Mouse (Mus musculus) brain, embryonic 14.5 days (tissue): Measurements from ENCODE around the gene Dusp2. TPM values are rescaled to one million over a fixed set of nuclear protein-coding genes. Genes with fewer than 3 reads are reported as not detected.

Experiments
- DNase-seq: peaks from one replicate; pipeline ENCODE4 v3.0.0-alpha.2; 2011; ENCODE audit warnings: low read depth
- CTCF ChIP-seq: fragments of 200-500 bp; IDR thresholded peaks from 2 replicates; pipeline ENCODE4 v1.5.1; 2012; ENCODE audit warnings: inconsistent platforms, mild to moderate bottlenecking, moderate library complexity, borderline replicate concordance; ENCODE audit not compliant: insufficient read depth, insufficient read length; ENCODE audit errors: extremely low read depth
- POLR2A ChIP-seq: fragments of 200-500 bp; IDR thresholded peaks from 2 replicates; pipeline ENCODE4 v1.6.1; 2012; ENCODE audit warnings: mild to moderate bottlenecking, inconsistent platforms, borderline replicate concordance; ENCODE audit not compliant: poor library complexity, insufficient read depth, insufficient read length, severe bottlenecking; ENCODE audit errors: extremely low read depth
- polyA plus RNA-seq: library from polyadenylated mRNA; depleted of rRNA; stranded (reverse); fragments of >200 nt; gene quantifications from 2 replicates; pipeline ENCODE4 v1.2.3, GENCODE M21; 2012

Dusp2 gene
- polyA plus RNA-seq, 1 experiment: 6.5 TPM

- DNase-seq: no peak
- TF ChIP-seq CTCF: no peak
- no peak for TF ChIP-seq POLR2A
Observed at GRCm38 (mm10) chr2:127313878-127314277, 22.1 kb upstream of the Dusp2 start.

- no peak for DNase-seq
- TF ChIP-seq CTCF: no peak
- TF ChIP-seq POLR2A: no peak
Observed at GRCm38 (mm10) chr2:127314467-127315154, 21.3 kb upstream of the Dusp2 start.

DNA sequence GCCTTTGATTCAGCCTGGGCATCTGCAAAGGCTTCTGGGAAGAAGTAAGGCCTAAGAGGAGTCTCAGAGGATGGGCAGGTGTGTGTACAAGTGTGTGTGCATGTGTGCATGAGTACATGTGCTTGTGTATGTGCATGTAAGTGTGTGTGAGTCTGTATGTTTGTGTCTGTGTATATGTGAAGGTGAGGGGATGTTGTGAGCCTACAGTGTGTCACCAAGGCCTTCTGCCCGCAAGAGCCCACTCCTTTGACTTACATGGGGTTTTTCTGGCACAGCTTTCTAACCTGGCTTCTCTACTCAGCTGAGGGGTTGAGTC, 20.8 kb upstream of the Dusp2 start:
- TF ChIP-seq POLR2A (no peak), CTCF (no peak)
- no peak for DNase-seq

DNA sequence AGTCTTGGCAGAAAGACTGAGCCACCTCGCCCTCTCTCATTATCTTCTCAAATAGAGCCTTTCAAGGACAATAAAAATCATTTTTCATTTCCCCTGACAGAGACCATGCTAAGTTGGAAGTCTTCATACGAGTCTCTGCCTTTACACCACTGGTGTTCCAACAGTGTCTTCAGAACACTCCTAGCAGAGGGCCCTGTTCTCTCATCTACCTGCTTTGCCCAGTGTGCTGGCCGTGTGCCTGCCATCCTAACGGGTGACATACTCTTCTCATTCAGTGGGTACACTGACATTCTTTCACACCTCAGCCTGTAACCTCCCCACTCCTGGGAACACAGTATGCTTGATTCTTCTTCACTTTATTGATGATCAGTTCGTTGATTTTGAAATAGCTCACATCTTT, 19.5 kb upstream of the Dusp2 start:
- no peak for TF ChIP-seq CTCF
- TF ChIP-seq POLR2A: no peak
- DNase-seq: no peak

DNA sequence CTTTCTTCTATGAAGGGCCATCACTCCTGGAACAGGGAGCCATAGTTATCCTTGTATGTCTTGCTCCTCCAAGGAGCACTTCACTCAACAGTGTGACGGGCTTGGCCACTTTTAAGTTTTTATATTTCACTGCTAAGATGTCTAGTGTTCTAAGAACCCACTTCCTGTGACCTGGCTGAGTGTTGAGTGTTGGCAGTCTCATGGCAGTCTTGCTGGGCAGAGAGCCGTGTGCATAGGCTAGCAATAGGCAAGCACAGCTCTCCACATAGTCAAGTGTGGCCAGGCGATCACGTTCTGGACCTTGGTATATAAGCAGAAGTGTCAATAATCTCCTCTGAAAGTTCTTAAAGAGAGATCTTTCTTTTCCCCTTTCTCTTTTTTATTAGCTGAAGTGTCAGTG, 17.8 kb upstream of the Dusp2 start:
- DNase-seq: no peak
- TF ChIP-seq POLR2A (no peak), CTCF (no peak)

GRCm38 (mm10) chr2:127319071-127319470, 16.9 kb upstream of the Dusp2 start:
- TF ChIP-seq POLR2A: no peak
- TF ChIP-seq CTCF: no peak

DNA sequence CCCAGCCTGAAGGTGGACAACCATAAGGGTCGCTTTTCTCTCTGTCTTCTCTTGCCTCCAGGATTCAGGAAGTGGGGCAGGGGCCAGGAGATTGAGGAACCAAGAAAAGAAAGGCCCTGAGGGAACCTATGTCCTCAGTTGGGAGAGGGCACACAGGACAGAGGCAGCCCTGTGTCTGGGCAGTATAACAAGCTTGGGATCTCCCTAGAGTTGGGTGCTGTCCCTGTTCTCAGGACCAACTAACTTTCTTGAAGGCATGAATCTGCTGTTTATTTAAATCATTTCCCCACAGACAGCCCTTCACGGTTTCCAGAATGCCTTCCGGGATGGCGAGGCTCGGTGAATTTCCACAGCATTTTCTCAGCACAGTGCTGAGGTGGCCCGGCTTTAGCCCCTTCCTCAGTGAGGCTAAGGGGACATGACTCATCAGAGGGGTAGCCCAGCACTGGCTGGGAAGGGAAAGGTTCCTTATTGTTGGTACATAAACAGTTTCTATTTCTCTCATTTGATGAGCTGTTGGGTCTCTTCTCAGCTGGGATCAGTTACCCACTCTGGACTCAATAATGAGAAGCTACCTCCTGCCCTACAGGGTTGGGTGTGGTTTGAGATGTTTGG, 13.2 kb upstream of the Dusp2 start:
- no peak for DNase-seq
- no peak for TF ChIP-seq CTCF

More at GRCm38 (mm10) chr2:127319071-127319470, 16.9 kb upstream of the Dusp2 start:
- DNase-seq: no peak

DNA sequence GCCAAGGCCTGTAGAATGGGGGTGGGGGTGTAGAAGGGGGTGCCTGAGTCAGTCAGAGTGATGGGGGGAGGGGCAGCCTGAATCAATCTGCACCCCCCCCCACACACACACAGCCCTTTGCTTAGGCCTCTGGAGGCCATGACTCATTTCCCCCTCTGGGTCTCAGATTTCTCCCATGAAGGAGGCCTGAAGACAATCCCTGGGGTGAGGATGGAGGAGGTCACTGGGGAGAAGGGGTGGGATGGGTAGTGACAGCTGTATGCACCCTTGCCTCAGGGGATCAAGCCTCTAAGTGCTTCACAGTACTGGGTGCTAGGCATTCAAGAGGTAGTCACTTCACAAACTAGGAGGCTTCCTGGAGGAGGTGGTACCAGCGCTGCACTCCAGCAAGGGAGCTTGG, 12.3 kb upstream of the Dusp2 start:
- TF ChIP-seq POLR2A (no peak), CTCF (no peak)

GRCm38 (mm10) chr2:127324456-127324855, 11.5 kb upstream of the Dusp2 start:
- TF ChIP-seq CTCF (no peak), POLR2A (no peak)
- DNase-seq: no peak

More for the DNA sequence above, 12.3 kb upstream of the Dusp2 start:
- no peak for DNase-seq

- DNase-seq: no peak
- TF ChIP-seq CTCF: no peak
- no peak for TF ChIP-seq POLR2A
Observed at GRCm38 (mm10) chr2:127328090-127328851, 7.7 kb upstream of the Dusp2 start.

DNA sequence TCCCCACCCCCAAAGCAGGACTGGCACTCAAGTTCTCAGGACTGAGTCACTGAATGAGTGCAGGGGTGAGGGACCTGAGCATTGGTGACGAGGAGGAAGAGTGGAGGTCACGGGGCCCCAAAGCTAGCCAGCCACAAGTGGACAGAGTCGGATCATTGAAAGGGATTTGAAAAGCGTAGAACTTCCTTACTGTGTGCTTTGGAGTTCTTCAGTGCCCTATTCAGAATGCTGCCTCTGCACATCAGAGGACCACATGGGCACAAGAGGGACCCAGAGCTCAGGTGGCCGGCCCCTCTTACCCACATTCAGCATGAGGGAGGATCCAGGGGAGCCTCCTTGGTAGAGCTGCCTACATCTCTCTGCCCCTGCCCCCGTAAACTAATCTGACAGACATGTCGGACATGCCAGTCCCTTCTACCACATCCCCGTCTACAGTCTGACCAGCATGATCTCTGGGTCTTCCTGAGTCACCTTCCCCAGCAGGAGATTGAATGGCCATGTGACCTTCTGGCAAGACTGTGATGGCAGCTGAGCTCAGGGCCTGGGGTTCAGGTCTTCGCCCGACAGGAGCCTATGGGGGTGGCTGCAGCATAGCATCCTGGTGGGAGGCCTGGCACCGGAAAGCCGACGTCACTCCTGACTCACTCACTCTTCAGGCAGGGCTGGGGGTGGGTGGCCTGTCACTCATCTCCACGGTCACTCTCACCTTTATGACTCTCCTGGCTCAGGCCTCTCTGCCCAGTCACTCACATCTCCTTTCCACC, 3.0 kb upstream of the Dusp2 start:
- DNase-seq: no peak

More for the DNA sequence above, 3.0 kb upstream of the Dusp2 start:
- TF ChIP-seq POLR2A (no peak), CTCF (no peak)
